Mouse (Mus musculus) lung, adult 2 months (tissue): ENCODE data around the gene Oard1.

Experiments
- CTCF ChIP-seq: fragments of 200-500 bp; IDR thresholded peaks from 2 replicates; pipeline ENCODE4 v1.5.1; 2011; ENCODE audit warnings: mild to moderate bottlenecking, low read length, control low read depth; ENCODE audit not compliant: insufficient read depth
- POLR2A ChIP-seq: fragments of 200-500 bp; IDR thresholded peaks from 2 replicates; pipeline ENCODE4 v1.6.1; 2011; ENCODE audit warnings: low read depth, mild to moderate bottlenecking, control low read depth, low read length, borderline replicate concordance; ENCODE audit errors: extremely low read depth

GRCm38 (mm10) chr17:48427852-48428530, 18.2 kb downstream of the Oard1 start:
- no peak for TF ChIP-seq CTCF
- no peak for TF ChIP-seq POLR2A
